Mouse (Mus musculus): ENCODE measurements around the gene E330017A01Rik. TPM values are rescaled to one million over a fixed set of nuclear protein-coding genes. Genes with fewer than 3 reads are reported as not detected.

E330017A01Rik gene
- total RNA-seq, 2 experiments from 2014 or later = not detected

DNA sequence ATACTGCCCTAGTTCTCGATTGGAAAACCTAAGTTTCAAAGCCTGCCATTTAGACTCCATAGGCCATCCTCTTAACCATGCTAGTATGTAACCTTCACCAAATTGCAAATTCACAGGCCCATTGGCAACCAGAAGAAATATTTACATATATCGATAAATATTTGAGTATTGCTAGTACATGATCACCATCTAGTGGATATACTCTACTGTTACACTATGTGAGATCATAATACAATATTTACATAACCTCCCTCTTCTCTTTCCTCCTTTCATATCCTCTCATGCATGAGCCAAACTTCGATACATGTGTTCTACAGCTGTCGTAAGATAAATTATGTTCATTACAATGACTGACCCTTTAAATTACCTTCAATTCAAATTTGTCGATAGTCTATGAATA is 24.5 kb upstream of the E330017A01Rik start:
- DNase-seq (ENCODE audit: low spot score in 2 of 2) = no peak

DNA sequence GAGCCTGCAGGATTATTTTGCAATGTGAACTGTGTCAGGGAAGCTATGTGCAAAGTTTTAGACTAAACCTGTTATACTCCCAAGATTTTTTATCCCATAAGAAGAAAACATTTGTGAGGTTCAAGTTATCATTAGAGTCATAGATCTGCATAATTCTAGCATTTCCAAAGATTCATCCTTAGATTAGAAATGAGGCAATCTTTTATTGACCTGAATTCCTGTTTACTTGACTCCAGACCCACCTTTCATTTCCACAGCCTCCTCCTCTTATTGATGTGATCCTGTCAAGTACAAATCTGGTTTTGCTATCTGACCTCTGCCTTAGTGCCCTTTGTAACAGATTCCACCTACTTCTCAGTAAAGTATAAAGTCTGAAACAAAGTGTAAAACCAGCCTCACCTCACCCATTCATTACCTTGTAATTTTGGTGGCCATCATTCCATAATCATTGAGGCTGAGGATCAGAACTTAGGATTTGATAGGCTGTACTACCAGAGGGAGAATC is 23.8 kb upstream of the E330017A01Rik start:
- no peak for DNase-seq (ENCODE audit: low spot score in 2 of 2)

DNA sequence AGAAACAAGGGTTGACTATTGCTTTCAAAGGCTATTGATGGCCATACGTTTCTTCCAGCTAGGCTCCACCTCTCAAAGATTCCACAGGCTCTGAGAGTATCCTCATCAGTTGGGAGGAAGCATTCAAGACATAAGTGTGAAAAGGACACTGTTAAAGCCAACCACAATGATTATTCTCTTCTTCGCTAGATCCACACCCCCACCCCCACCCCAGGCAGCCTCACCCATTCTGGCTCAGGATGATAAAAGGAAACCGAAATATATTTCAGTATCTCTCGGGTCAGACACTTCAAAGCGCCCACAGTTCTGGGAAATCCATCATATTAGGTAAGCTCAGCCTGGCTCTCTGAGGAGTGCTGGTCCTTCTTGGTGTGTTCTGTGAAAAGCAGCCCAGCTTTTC is 23.3 kb upstream of the E330017A01Rik start:
- no peak for DNase-seq (ENCODE audit: low spot score in 2 of 2)

DNA sequence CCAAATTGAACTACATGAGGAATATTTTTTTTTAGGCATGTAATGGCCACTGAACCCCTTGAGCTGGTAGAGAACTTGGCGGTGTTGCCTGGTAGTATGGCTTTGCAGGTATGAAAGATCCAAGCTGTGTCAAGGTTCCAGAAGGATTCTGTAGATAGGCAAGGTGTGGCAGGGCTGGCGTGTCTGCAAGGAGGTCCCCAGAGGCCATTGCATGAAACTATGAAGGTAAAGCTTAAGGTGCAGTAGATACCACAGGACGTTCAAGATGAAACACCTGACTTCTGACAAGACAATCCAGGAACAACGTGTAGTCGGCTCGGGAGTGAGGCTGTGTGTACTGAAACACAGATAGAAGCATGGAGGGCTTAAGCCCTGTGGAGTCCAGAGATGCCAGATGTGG is 20.1 kb upstream of the E330017A01Rik start:
- no peak for DNase-seq (ENCODE audit: low spot score in 2 of 2)

DNA sequence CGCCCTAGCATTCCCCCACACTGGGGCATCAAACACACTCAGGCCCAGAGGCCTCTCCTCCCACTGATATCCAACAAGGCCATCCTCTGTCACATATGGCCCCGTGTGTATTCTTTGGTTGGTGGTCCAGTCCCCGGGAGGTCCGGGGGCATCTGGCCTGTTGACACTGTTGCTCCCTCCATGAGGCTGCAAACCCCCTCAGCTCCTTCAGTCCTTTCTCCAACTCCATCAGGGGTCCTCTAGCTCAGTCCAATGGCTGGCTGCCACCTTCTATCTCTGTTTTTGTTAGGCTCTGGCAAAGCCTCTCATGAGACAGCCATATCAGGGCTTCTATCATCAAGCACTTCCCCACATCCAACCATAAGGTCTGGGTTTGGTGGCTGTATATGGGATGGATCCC is 18.0 kb upstream of the E330017A01Rik start:
- no peak for DNase-seq (ENCODE audit: low spot score in 2 of 2)

DNA sequence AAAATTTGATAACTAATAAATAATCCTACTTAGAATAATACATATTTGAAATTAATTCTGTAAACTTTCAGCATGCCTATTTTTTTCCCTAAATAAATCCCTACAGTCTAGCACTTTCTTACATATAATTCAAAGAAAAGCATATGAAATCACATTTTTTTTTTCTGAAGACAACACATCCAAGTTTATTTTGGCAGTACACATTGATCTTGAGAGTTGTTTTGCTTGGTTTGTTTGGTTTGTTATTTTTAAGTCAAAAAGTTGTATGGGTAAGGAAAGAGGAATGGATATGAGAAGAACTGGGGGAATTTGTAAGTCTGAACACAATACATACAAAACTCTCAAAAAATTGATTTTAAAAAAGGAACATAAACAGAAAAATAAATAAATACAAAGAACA is 17.2 kb upstream of the E330017A01Rik start:
- DNase-seq (ENCODE audit: low spot score in 2 of 2) = no peak

DNA sequence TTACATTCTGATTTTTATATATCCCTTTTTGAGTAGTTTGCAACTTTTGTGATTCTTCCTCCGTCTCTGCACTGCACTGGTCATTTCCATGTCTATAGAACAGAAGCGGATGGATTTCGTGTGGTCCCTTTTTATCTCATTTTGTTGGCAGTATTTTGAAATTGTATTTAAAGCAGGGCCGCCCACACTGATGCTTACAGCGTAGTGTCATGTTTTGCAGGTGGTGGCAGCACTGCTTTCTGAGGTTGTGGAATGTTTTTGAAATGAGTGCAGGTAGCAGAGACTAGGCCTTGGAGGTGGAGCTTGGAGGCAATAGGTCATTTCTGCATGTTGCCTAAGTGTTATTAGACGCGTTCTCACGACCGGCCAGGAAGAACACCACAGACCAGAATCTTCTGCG is 11.4 kb upstream of the E330017A01Rik start:
- DNase-seq (ENCODE audit: low spot score in 2 of 2) = no peak

DNA sequence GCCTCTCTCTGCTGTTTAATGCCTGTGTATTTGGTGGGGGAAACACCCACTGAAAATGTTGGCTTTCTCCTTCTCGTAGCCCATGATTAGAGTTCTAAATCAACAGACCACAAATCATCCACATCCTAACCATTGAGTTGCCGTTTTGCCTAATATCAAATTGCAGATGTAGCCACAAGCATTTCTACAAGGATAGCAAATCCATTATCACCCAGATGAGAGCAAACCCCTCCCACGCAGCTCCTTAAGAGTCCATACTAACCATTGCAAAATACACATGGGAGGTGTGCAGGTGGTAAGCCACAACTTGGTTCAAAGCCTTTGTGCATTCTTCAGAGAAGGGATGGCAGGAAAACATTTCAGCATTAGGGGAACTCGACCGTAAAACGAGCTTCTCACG is 523 bp downstream of the E330017A01Rik start:
- no peak for DNase-seq (ENCODE audit: low spot score in 2 of 2)

DNA sequence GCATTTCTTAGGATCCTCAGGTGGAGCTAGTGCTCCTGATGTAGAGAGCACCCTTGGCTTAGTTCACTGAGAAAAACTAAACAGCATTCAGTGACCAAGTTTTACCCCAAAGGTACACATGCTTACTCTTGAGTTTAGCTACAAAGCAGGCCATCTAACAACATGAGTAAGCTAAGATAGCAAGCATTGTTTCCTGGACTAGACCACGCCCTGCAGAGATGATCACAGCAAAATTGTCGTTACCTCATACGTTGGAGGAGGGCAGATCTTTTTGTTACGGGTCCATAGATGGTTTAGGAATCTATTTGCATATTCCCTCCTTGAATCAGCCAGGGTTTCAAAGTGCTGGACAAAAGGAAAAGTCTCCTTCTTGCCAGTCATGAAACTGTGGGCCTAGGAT is 1.1 kb downstream of the E330017A01Rik start:
- DNase-seq (ENCODE audit: low spot score in 2 of 2) = peak in 1 of 2 experiments; percentile 1

DNA sequence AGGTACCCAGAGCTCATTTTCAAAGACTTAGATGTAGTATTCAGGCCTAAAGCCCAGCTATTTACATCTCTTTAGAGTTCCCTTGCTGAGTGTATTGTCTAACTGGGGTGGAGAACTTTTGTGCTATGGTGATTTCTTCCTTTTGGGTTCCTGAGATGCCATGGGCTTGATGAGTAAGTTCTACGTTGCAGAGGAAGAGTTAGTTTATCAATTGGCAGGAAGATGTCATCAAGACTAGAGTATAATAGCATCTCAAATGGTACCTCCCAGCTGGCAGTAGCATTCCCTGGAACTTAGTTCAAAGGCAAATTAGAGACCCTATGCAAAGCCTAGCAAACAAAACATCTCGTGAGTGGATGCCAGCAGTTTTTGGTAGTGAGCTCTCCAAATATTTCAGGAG is 2.7 kb downstream of the E330017A01Rik start:
- peak in 1 of 2 experiments; percentile 0 for DNase-seq (ENCODE audit: low spot score in 2 of 2)

DNA sequence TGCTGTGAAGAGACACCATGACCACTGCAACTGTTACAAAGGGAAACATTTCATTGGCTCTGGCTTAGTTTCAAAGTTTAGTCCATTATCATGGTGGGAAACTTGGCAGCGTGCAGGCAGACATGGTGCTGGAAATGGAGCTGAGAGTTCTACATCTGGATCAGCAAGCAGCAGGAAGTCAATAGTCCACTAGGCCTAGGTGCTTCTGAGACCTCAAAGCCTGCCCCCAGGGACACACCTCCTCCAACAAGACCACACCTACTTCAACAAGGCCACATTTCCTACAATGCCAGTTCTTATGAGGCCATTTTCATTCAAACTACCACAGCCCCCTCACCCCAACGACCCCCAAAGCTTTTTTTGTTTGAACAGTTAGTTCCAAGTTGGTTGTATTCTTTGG is 8.8 kb downstream of the E330017A01Rik start:
- no peak for DNase-seq (ENCODE audit: low spot score in 2 of 2)

DNA sequence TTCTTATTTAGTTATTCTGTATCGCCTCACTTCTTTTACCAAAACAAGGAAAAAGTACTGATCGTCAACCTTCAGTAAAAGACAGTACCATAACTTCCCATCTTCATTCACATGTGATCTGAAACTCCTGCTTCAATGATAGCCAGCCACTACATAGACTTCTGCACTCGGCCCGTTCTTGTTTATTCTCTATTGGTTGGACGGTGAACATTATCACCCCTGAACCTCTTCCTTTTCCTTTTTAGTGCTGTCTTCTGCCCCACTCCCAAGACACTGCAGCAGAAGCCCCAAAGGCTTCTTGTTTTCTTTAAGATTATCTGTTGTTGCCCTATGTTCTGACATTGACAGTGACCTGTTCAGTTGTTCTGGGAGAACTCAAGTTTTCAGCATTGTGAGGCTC is 9.6 kb downstream of the E330017A01Rik start:
- DNase-seq (ENCODE audit: low spot score in 2 of 2) = no peak

DNA sequence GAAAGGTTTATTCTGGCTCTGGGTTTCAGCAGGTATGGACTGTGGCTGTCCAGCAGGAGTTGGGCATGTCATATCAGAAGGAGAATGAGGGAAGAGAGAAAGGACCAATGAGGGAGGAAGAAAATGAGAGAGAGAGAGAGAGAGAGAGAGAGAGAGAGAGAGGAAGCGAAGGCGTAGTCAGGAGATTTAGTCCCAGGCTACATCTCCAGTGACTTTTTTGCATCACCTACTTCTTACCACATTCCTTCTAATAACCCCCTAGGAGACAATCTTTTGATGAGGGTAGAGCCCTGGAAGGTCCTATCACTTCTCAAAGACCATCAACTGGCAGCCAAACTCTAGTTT is 10.2 kb downstream of the E330017A01Rik start:
- no peak for DNase-seq (ENCODE audit: low spot score in 2 of 2)

DNA sequence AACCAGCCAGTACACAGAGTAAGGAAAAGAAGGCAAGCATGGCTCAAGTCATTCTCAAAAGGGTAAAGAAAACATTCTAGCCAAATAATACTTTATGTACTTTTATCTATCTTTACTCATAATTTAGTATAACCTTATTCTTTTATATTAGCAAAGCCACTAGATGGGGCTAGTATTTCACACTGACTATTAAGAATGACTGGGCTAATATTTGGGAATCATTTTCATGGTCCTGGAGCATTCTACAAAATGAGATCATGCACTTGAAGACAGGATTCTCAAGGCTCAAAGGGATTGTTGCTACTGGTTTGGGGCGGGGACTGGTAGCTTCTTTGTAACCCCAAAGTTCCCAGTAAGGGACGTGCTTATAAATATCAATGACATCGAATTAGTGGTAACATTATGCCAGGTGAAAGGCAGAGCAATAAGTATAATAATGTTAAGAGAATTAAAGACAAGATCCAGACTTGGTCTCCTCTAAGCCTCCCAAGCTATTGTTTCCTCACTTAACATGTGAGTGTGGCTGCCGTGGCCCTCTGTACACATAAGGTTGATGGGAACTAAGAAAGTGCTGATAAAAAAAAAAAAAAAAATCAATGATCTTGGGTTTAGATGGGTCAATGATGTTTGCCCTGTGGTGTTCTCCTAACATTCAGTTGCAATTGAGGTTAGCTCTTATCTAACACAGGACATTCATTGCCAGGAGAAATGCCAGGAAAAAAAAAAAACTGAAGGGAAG is 10.8 kb downstream of the E330017A01Rik start:
- DNase-seq (ENCODE audit: low spot score in 2 of 2) = no peak

DNA sequence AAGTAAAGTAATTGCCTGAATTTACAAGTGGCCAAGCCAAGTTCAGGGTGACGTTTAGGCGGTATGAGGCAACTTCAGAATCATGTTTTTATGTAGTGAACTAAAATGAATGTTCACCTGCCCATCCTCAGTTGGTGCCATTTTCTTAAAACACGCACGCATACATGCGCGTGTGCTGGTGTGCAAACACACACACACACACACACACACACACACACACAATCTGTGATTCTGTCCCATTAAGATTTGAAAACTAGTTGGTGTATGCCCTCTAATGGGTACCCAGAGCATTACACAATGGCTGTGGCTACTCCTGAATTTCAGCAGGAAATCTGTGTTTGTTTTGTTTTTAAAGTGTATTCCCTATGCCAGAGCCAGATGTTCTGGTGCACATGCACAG is 14.6 kb downstream of the E330017A01Rik start:
- DNase-seq (ENCODE audit: low spot score in 2 of 2) = peak in 1 of 2 experiments; percentile 20

DNA sequence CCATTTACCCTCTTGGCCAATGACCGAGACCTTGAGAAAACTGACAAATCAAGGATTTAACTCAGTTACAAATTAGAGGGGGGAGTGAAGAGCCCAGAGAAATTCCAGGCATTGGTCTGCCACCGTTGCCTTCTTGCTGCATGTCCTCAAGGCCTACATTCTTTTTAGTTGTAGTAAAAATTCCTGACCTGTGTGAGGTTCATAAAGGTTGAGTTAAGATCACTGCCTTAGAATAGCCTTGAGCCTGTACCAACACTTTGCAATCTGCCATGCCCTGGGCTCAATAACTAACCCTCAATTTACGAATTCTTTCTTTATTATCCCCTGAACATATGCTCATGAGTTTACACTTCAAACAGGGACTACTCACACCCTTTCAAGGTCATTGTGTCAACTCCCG is 15.4 kb downstream of the E330017A01Rik start:
- DNase-seq (ENCODE audit: low spot score in 2 of 2) = no peak

DNA sequence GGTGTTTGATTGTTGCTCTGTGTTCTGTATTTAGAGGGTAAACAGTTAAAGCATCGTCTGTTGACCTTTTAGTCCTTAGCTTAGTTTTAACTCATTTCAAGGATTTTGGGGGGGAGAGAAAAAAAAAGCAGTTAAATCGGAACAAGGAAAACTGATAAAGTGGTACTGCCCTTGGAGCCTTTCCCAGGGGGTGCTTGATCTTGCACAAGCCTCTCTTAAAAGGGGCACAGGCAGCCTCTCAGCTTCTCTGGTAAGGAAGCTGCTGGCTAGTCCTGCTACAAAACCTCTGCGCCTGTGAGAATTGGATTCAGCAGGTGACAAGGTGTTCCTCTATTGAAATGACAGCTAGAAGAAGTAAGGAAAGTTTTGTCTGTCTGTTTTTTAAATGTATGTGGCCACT is 16.2 kb downstream of the E330017A01Rik start:
- no peak for DNase-seq (ENCODE audit: low spot score in 2 of 2)

DNA sequence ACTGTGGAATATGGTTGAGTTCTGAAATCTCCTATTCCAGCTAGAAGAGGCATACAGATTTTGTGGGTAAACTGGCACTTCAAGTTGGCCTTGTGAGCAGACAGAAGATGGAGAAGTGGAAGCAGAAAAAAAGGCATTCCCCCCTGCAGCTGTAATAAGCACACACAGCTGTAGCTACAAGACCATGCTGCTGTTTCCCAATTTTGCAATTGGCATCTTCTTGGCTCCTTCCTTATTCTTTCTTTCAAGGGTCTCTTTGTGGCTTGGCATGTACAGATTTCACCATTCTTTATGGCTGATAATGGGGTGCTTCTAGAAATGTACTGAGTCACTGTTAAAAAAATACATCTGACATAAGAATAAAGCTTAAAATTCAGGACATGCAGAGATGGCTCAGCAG is 21.2 kb downstream of the E330017A01Rik start:
- no peak for DNase-seq (ENCODE audit: low spot score in 2 of 2)

DNA sequence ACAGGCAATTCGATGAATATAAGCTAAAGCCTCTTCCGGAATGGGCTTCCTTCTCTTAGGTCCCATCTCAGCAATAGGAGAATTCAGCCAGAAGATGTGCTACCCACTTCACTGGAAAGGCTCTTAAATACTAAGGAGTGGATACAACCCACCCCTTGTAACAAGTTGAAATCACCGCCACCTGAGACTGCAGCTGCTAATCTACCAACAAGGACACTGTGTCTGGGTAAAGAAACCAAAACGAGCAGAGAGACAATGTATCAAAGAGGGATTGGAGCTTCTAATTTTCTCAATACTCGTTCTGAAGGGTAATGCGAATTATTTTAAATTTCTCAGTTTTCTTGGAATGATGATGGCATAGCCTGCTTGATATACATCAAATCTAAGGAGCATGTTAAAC is 21.7 kb downstream of the E330017A01Rik start, which contains the start of gene Gm813:
Gm813 (minus strand) TSS at position 101 of the 400 bp plus-strand sequence.
- DNase-seq (ENCODE audit: low spot score in 2 of 2) = no peak

DNA sequence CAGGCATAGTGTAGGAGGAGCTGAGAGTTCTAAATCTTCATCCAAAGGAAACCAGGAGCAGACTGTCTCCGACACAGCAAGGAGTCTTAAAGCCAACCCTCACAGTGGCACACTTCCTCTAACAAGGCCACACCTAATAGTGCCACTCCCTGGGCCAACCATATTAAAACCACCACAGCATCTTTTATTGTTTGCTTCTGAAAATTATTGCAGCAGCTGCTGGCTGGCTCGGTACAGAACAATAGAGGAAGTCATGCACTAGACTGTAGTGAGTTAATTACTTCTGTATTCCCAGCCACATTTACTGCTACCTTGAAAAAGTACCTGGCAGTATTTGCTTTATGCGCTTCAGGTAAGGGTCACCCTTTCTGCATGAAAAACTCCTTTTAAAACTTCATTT is 25.6 kb downstream of the E330017A01Rik start:
- DNase-seq (ENCODE audit: low spot score in 2 of 2) = no peak

DNA sequence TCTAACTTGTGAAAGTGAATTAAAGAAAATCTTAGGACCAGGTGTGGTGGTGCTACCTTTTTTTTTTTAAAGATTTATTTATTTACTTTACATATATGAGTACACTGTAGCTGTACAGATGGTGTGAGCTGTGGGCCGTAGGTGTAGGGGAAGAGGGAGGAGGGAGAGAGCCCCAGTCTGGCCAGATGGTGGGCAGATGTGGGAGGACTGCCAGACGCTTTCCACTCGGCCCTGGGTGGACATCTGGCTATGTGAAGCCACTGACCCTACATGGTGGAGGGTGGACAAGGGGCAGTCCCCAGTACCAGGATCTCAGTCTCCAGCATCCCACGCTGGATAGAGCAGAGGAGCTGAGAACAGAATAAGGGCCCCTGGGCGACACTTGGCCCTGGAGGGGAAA is 31.4 kb downstream of the E330017A01Rik start:
- no peak for DNase-seq (ENCODE audit: low spot score in 2 of 2)

DNA sequence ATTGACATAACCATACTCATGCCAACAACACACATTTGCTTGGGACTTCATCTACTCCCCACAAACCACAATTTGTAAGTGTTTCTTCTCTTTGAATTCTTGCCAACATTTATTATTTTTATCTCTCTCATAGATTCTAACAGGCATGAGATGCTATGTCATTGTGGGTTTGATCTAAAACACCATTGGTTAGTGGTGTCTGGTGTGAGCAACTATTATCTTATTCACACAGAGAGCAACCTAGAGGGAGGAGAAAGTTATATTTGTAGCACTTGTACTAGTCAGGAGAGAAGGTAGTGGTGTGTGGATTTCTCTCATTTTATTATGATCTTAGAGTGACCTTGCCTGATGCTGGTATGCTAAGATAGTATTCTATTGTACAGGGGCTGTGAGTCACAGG is 33.9 kb downstream of the E330017A01Rik start:
- no peak for DNase-seq (ENCODE audit: low spot score in 2 of 2)

DNA sequence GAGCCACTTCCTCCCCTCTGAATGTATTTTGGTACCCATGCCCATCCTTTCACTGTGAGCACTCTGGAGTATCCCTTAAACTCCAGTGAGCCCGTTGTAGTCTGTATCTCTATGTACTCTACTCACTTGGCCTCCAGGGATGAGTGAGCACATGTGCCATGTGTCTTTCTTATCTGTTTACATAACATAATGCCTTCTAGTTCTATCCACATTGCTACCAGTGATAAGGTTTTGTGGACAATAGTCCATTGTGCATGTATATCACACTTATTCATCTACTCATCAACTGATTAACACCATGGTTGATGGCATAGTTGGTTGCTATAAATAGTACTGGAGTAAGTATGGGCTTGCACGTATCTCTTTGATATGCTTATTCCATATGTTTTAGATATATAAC is 34.7 kb downstream of the E330017A01Rik start:
- DNase-seq (ENCODE audit: low spot score in 2 of 2) = no peak
